Mouse (Mus musculus) C2C12 (cell line): Measurements from ENCODE around the gene Tmf1. TPM values are rescaled to one million over a fixed set of nuclear protein-coding genes. Genes with fewer than 3 reads are reported as not detected.

ENCODE experiments used
- H3K27me3 ChIP-seq: one replicate; pipeline ENCODE4 v1.6.1; 2011; ENCODE audit not compliant: control insufficient read depth, insufficient read depth, insufficient read length
- H3K36me3 ChIP-seq: one replicate; pipeline ENCODE4 v1.6.1; 2011; ENCODE audit not compliant: control insufficient read depth, insufficient read depth
- H3K4me3 ChIP-seq: one replicate; pipeline ENCODE4 v1.5.1; 2011; ENCODE audit warnings: mild to moderate bottlenecking, control low read depth; ENCODE audit not compliant: poor library complexity, insufficient read depth, severe bottlenecking
- H3K79me2 ChIP-seq: one replicate; pipeline ENCODE4 v1.6.1; 2011; ENCODE audit not compliant: control insufficient read depth, insufficient read depth
- H3K79me3 ChIP-seq: one replicate; pipeline ENCODE4 v1.6.1; 2011; ENCODE audit warnings: low read depth, control low read depth
- H3ac ChIP-seq: one replicate; pipeline ENCODE3; 2011; ENCODE audit warnings: low read depth; ENCODE audit not compliant: control insufficient read depth, insufficient read length
- CEBPB ChIP-seq: IDR thresholded peaks from one replicate; pipeline ENCODE4 v1.6.1; 2011; ENCODE audit warnings: low read depth, mild to moderate bottlenecking, control low read depth, moderate library complexity
- CTCF ChIP-seq: IDR thresholded peaks from one replicate; pipeline ENCODE4 v1.5.1; 2011; ENCODE audit not compliant: control insufficient read depth, insufficient read depth, insufficient read length
- FOSL1 ChIP-seq: IDR thresholded peaks from one replicate; pipeline ENCODE4 v1.8.0; 2011; ENCODE audit warnings: mild to moderate bottlenecking, low read length; ENCODE audit not compliant: poor library complexity, insufficient read depth, severe bottlenecking
- MAX ChIP-seq: IDR thresholded peaks from one replicate; pipeline ENCODE4 v1.6.1; 2011; ENCODE audit warnings: mild to moderate bottlenecking, control low read depth
- MYOD1 ChIP-seq: IDR thresholded peaks from one replicate; pipeline ENCODE4 v1.6.1; 2011; ENCODE audit warnings: low read depth; ENCODE audit not compliant: control insufficient read depth, insufficient read length
- MYOG ChIP-seq: IDR thresholded peaks from one replicate; pipeline ENCODE4 v1.6.1; 2011; ENCODE audit not compliant: control insufficient read depth, insufficient read length; ENCODE audit errors: extremely low read depth
- USF1 ChIP-seq: IDR thresholded peaks from one replicate; pipeline ENCODE4 v1.6.1; 2011; ENCODE audit warnings: low read depth, mild to moderate bottlenecking, control low read depth, moderate library complexity
- polyA plus RNA-seq: library from polyadenylated mRNA; unstranded; fragments of >200 nt; fragmentation: generic; extraction: Trizol; gene quantifications from one replicate; pipeline ENCODE4 v1.2.1, GENCODE M21; 2012; ENCODE audit warnings: missing spikeins

The Tmf1 gene
- polyA plus RNA-seq, 1 experiment: 6.4 TPM

GRCm38 (mm10) chr6:97205439-97205885 is 26.5 kb upstream of the Tmf1 start, which contains the start of gene Uba3:
TSS of gene Uba3 (minus strand) at chr6:97205647.
- no peak for TF ChIP-seq USF1

GRCm38 (mm10) chr6:97204952-97205351 is 26.0 kb upstream of the Tmf1 start:
- H3K36me3 ChIP-seq: peaks cover 26% of the 10 kb centered on the region
- no peaks in the 10 kb centered on the region for H3K27me3 ChIP-seq
- no peak for TF ChIP-seq FOSL1
- TF ChIP-seq MYOG: no peak
- TF ChIP-seq CTCF: no peak
- no peak for TF ChIP-seq USF1
- no peak for TF ChIP-seq MYOD1
- TF ChIP-seq MAX: no peak
- no peak for TF ChIP-seq CEBPB
- H3K79me2 ChIP-seq: peaks cover 53% of the 10 kb centered on the region
- peak overlapping the region; percentile 96 for H3ac ChIP-seq
- H3K79me3 ChIP-seq: peaks cover 50% of the 10 kb centered on the region
- peak overlapping the region; percentile 77 for H3K4me3 ChIP-seq

More at GRCm38 (mm10) chr6:97205439-97205885, 26.5 kb upstream of the Tmf1 start, which contains the start of gene Uba3:
- peaks cover 48% of the 10 kb centered on the region for H3K79me2 ChIP-seq
- peaks cover 22% of the 10 kb centered on the region for H3K36me3 ChIP-seq
- H3ac ChIP-seq: peak within 1 kb of the TSS; percentile 96
- H3K4me3 ChIP-seq: peak within 1 kb of the TSS; percentile 77
- H3K27me3 ChIP-seq: no peaks in the 10 kb centered on the region
- peaks cover 45% of the 10 kb centered on the region for H3K79me3 ChIP-seq

GRCm38 (mm10) chr6:97204252-97204869 is 25.4 kb upstream of the Tmf1 start:
- peak overlapping the region; percentile 77 for H3K4me3 ChIP-seq

DNA sequence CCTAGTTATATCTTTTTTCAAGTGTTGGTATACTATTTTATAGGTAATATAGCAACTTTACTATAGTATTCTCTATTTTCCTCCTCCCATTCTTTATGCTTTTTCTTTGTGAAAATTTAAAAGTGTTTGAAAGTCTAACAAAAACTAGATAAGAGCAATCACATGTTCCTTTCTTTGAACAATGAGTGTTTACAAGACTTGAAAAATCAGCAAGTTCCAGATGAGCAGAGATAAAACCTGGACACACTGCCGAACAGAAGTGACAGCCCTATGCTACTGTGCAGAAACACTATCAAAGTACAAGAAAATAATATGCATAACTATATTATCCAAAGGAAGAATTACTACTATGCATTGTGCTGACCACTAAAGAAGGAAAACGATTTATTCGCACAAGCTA is 23.6 kb upstream of the Tmf1 start:
- Histone ChIP-seq H3K79me3 (peaks cover 66% of the 10 kb centered on the region), H3K4me3 (no peak overlapping the region), H3K79me2 (peaks cover 68% of the 10 kb centered on the region), H3K27me3 (no peaks in the 10 kb centered on the region), H3ac (no peak overlapping the region), H3K36me3 (peaks cover 50% of the 10 kb centered on the region)
- TF ChIP-seq MYOD1: no peak
- TF ChIP-seq FOSL1: no peak
- TF ChIP-seq MAX: no peak
- no peak for TF ChIP-seq CEBPB
- TF ChIP-seq CTCF: no peak
- no peak for TF ChIP-seq MYOG
- TF ChIP-seq USF1: no peak

More at GRCm38 (mm10) chr6:97204252-97204869, 25.4 kb upstream of the Tmf1 start:
- peaks cover 32% of the 10 kb centered on the region for H3K36me3 ChIP-seq
- TF ChIP-seq CEBPB (no peak), FOSL1 (no peak), USF1 (no peak), CTCF (no peak), MYOD1 (no peak)
- H3K27me3 ChIP-seq: no peaks in the 10 kb centered on the region
- peak overlapping the region; percentile 96 for H3ac ChIP-seq
- peaks cover 59% of the 10 kb centered on the region for H3K79me2 ChIP-seq
- peaks cover 55% of the 10 kb centered on the region for H3K79me3 ChIP-seq

- TF ChIP-seq MYOG (no peak), CEBPB (no peak), MYOD1 (no peak), USF1 (no peak), MAX (no peak), CTCF (no peak), FOSL1 (no peak)
- no peak overlapping the region for H3ac ChIP-seq
- H3K79me2 ChIP-seq: peaks cover 79% of the 10 kb centered on the region
- peaks cover 67% of the 10 kb centered on the region for H3K36me3 ChIP-seq
- H3K79me3 ChIP-seq: peaks cover 68% of the 10 kb centered on the region
- H3K4me3 ChIP-seq: no peak overlapping the region
- no peaks in the 10 kb centered on the region for H3K27me3 ChIP-seq
Measured at GRCm38 (mm10) chr6:97200437-97200836, 21.5 kb upstream of the Tmf1 start.

GRCm38 (mm10) chr6:97179367-97179828 is 476 bp upstream of the Tmf1 start:
- peak overlapping the region; percentile 76 for H3K4me3 ChIP-seq
- TF ChIP-seq CEBPB: no peak
- TF ChIP-seq MAX: no peak
- peak; percentile 17 for TF ChIP-seq USF1
- no peak for TF ChIP-seq MYOG
- no peak for TF ChIP-seq FOSL1
- H3K79me2 ChIP-seq: peaks cover 45% of the 10 kb centered on the region
- H3K79me3 ChIP-seq: peaks cover 38% of the 10 kb centered on the region
- peak overlapping the region; percentile 72 for H3ac ChIP-seq
- peaks cover 35% of the 10 kb centered on the region for H3K36me3 ChIP-seq
- no peaks in the 10 kb centered on the region for H3K27me3 ChIP-seq
